Mouse (Mus musculus): Measurements from ENCODE around the gene Cars2. TPM values are rescaled to one million over a fixed set of nuclear protein-coding genes. Genes with fewer than 3 reads are reported as not detected.
"Not testable (repeated sequence)": the region's sequence is repeated elsewhere in the genome, so short reads cannot be mapped to it uniquely, and the experiment has no call there.

Cars2 gene
- total RNA-seq (2017): 18.3 to 33.8 TPM (median 30.6 TPM) in 3 replicates

- peak; percentile 85 for ATAC-seq (replicated peaks; ENCODE audit: insufficient number of reproducible peaks, low FRiP score, low TSS enrichment, poor library complexity, severe bottlenecking)
Observed at GRCm38 (mm10) chr8:11550281-11550948, at the start of gene Cars2. Cars2 (minus strand) TSS chr8:11550783.

DNA sequence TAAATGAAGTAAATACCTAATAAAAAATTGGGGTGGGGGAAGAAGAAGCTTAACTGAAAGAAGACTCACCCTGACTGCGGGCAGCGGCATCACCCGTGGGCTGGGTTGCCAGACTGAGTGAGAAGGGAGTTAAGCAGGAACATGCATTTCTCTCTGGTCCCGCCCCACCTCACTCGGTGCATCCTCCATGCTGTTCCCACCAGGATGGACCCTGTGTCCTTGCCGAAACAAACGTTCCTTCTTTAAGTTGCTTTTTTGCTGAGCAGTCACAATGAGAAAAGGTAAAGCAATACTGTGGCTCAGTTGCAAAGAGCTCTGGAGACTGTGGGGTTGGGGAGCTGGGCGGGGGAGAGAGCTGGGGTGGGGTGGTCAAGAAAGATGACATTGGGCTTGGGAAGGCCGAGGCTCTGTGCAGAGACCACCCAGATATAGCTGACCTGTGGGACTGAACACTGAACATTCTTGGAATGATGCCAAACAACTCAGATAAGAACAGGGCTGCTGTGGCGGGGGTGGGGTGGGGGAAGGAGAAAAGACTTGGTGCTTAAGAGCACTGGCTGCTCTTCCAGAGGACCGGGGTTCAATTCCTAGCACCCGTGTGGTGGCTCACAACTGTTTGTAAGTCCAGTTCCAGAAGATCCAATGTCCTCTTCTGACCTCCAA, 42.8 kb upstream of the Cars2 start:
- ATAC-seq (replicated peaks; ENCODE audit: insufficient number of reproducible peaks, low FRiP score, low TSS enrichment, poor library complexity, severe bottlenecking): no peak

DNA sequence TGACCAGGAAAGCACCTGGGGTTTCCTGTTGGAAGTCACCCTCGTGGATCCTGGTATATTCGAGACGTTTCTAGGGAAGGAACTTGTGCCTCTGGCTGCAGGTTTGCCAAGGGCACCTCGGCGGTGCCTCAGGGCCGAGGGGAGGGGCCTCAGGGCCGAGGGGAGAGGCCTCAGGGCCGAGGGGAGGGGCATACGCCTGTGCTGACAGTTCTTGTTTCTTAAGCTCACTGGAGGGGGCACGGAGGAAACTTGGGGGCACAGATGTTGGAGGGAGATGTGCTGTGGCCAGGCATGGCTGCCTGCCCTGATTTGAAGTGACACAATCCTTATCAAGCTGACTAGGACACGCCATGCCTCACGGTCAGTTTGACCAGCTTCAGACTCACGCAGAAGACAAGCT, 41.7 kb upstream of the Cars2 start:
- no peak for ATAC-seq (replicated peaks; ENCODE audit: insufficient number of reproducible peaks, low FRiP score, low TSS enrichment, poor library complexity, severe bottlenecking)

DNA sequence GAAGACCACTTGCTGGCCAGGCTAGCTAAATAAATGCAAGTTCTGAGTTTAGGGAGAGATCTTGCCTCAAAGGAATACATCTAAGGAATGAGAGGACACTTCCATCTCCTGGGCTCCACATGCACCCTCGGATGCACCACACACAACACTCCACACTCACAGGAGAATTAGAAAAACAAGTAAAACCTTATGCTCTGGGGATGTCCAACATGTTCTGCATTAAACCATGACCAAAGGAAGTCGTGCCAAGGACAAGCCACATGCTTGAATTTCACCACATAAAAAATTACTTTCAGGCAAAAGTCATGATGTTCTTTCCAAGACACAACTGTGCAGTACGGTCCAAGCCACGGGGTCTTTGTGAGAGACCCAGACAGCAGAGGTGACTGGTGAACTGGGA, 41.3 kb upstream of the Cars2 start:
- no peak for ATAC-seq (replicated peaks; ENCODE audit: insufficient number of reproducible peaks, low FRiP score, low TSS enrichment, poor library complexity, severe bottlenecking)

GRCm38 (mm10) chr8:11586374-11586745, 35.8 kb upstream of the Cars2 start:
- ATAC-seq (replicated peaks; ENCODE audit: insufficient number of reproducible peaks, low FRiP score, low TSS enrichment, poor library complexity, severe bottlenecking): no peak

- no peak for ATAC-seq (replicated peaks; ENCODE audit: insufficient number of reproducible peaks, low FRiP score, low TSS enrichment, poor library complexity, severe bottlenecking)
Observed at GRCm38 (mm10) chr8:11585513-11586373, 35.2 kb upstream of the Cars2 start.

DNA sequence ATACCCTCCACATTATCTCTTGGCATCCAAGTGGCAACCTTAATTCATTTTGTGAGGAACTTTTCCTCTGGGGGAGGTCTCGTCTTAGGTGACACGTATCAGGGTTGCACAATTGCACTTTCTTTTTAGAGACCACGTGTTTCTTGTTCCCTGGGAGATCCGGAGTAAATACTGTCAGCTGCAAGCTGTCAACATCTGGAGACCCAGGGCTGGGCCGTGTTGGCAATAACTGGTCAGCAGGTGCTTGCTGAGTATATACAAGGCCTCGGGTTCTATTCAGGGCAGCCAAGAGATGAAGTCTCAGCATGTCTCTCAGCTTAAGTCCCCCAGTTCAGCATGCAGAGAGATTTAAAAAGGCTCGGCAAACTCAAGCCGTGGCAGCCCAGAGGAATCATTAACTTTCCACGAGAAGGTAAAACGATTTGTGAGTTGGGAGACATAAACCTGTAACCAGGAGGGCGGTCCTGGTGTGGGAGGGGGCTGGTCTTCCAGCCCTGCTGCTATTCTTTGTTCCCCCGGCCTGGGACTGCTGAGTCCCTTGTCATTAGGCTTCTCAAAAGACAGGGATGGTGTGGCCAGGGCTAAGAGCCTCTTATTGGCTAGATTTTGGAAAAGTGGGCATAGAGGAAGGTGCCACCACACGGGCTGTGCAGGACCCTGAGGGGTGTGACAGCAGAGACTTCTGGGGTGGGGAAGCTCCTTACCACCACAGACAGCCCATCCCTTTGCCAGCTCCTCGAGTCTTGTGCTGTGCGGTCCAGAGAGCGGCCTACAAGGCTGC, 25.2 kb upstream of the Cars2 start:
- no peak for ATAC-seq (replicated peaks; ENCODE audit: insufficient number of reproducible peaks, low FRiP score, low TSS enrichment, poor library complexity, severe bottlenecking)

DNA sequence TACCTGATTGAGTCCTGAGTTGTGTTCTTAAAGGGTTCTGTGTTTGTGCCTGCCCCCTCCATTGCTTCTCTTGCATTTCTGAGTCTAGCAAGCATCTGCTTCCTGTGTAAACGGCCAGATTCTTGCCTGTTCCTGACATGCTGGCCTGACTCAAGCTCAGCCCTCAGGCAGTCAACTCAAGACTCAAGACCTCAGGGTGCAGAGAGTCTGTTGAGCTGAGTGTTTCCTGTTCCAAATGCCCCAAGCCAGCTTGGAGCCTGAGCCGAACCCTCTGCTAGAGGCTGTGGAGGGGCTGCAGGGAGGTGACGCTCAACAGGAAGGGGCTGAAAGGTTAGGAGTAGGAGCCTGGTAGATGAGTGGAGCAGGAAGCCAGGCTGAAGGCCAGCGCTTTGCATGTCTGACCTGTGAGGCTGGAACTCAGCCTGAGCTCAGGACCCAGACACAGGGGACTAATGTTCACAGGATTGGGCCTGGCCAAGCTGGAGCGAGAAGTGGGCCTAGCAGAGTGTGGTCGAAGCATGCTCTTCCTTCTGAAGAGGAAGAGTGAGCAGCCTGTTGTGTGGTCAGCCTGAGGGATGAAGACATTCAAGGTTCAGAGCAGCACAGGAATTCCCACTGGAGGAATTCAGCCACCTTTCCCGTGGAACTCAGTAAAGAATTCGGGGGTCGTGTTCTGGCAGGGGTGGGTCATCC, 24.5 kb upstream of the Cars2 start:
- ATAC-seq (replicated peaks; ENCODE audit: insufficient number of reproducible peaks, low FRiP score, low TSS enrichment, poor library complexity, severe bottlenecking): 0 out of 2 replicates have a peak, but pooled peaks have one; percentile 35

GRCm38 (mm10) chr8:11572428-11572827, 21.8 kb upstream of the Cars2 start:
- ATAC-seq (replicated peaks; ENCODE audit: insufficient number of reproducible peaks, low FRiP score, low TSS enrichment, poor library complexity, severe bottlenecking): no peak

DNA sequence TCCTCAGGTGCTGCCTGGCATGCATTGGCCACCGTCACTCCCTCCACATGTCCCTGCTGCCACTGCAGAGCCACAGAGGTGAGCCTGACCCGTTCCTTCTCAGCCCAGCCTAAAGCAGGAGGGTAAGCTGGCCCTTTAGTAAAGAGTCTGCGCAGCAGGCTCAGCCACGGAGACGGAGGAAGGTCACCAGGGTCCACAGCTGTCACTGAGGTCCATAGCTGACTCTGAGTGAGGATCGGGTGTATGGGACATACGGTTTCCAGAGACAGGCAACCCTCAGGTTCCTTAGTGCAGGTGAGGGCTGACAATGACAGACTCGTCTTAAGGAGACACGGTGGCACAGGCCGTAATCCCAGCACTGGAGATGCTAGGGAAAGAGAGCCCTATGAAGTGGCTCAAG, 21.4 kb upstream of the Cars2 start:
- ATAC-seq (replicated peaks; ENCODE audit: insufficient number of reproducible peaks, low FRiP score, low TSS enrichment, poor library complexity, severe bottlenecking): 0 out of 2 replicates have a peak, but pooled peaks have one; percentile 25

GRCm38 (mm10) chr8:11570742-11571141, 20.2 kb upstream of the Cars2 start:
- ATAC-seq (replicated peaks; ENCODE audit: insufficient number of reproducible peaks, low FRiP score, low TSS enrichment, poor library complexity, severe bottlenecking): no peak

- ATAC-seq (replicated peaks; ENCODE audit: insufficient number of reproducible peaks, low FRiP score, low TSS enrichment, poor library complexity, severe bottlenecking): no peak
Observed at GRCm38 (mm10) chr8:11569260-11570097, 18.9 kb upstream of the Cars2 start.

GRCm38 (mm10) chr8:11568193-11568592, 17.6 kb upstream of the Cars2 start:
- not testable (repeated sequence) for ATAC-seq (replicated peaks; ENCODE audit: insufficient number of reproducible peaks, low FRiP score, low TSS enrichment, poor library complexity, severe bottlenecking)

GRCm38 (mm10) chr8:11564721-11565120, 14.1 kb upstream of the Cars2 start:
- no peak for ATAC-seq (replicated peaks; ENCODE audit: insufficient number of reproducible peaks, low FRiP score, low TSS enrichment, poor library complexity, severe bottlenecking)

GRCm38 (mm10) chr8:11564236-11564635, 13.7 kb upstream of the Cars2 start:
- no peak for ATAC-seq (replicated peaks; ENCODE audit: insufficient number of reproducible peaks, low FRiP score, low TSS enrichment, poor library complexity, severe bottlenecking)

- no peak for ATAC-seq (replicated peaks; ENCODE audit: insufficient number of reproducible peaks, low FRiP score, low TSS enrichment, poor library complexity, severe bottlenecking)
Observed at GRCm38 (mm10) chr8:11560220-11560619, 9.6 kb upstream of the Cars2 start.

GRCm38 (mm10) chr8:11559511-11559910, 8.9 kb upstream of the Cars2 start:
- no peak for ATAC-seq (replicated peaks; ENCODE audit: insufficient number of reproducible peaks, low FRiP score, low TSS enrichment, poor library complexity, severe bottlenecking)
